Mouse (Mus musculus) lung, adult 18-20 months (tissue): ENCODE measurements around the gene Piga.

Source experiments
- DNase-seq, 2 experiments: peaks; one replicate each; pipeline ENCODE4 v3.0.0; 2022; ENCODE audit warnings: mixed read lengths in 2 of 2

Gene Piga

DNA sequence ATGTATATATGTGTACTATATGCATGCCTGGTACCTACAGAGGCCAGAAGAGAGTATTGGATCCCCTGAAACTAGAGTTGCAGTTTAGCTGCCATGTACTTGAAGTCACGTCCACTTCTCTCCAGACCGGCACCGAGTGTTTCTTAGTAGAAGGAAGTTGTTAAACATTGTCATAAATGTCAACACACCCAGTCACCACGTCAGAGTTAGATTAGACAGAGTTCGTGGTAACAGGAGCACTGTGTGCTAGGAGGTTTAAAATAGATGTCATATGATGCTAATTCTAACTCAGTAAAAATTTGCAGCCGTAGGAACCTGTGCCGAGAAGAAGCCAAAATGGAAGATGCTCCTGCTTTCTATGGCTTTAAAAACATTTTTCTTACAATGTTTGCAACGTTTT lies 17.1 kb downstream of the Piga start, which contains the start of gene Asb11:
TSS of gene Asb11 (plus strand) at position 286 of the 400 bp plus-strand sequence.
- DNase-seq = no peak

DNA sequence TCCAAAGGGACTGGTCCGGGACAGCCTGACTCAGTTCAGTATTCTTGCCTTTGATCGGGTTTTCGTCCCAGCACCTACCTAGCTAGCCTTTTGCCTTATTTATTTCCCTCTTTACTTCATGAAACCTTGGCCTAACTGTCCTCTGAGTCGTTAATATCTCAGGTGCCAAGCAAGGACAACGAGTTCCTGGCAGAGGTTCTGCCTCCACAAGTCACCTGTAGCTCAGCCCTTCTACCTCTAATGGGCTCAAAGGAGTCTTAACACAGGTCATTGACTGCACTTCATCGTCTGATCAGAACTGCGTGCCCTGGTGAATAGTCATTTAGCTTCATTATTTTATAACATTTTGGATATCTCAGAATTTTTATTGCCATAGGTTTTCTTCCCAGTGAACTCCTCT lies 19.9 kb downstream of the Piga start:
- DNase-seq = peak in 1 of 2 experiments; percentile 6

DNA sequence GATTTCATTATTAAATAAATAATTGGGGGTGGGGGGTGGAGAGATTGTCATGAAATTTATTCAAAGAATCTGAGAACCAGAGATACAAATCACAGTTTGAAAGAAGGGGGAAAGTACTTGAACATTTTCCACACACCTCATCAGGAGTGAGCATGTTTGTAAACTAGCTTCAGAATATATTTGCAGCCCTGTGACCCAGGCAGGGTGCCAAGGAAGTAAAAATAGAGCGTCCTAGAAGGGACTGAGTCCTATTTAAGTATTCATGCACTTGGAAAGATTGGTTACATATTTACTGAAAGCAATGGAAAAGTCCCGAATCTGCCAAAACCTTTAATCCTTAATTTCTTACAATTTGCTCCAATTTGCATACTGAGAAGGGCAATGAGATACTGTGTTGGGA lies 20.6 kb downstream of the Piga start:
- DNase-seq = peak; percentile 35 to 58

DNA sequence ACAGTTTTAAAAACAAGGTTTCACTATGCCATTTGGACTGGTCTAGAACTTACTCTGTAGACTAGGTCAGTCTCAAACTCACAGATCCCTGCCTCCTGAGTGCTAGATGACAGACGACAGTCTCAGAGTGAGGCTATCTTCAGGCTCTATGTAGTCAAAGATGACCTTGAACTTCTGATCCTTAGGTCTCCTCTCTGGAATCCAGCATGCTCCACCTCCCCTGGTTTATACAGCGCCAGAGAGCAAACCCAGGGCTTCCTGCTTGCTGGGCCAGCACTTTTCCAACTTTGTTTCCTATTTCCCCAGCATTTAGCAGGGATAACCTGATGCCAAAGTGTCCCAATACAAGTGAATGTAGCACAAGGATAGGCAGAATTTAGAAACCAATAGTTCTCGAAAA lies 21.1 kb downstream of the Piga start:
- DNase-seq = no peak

DNA sequence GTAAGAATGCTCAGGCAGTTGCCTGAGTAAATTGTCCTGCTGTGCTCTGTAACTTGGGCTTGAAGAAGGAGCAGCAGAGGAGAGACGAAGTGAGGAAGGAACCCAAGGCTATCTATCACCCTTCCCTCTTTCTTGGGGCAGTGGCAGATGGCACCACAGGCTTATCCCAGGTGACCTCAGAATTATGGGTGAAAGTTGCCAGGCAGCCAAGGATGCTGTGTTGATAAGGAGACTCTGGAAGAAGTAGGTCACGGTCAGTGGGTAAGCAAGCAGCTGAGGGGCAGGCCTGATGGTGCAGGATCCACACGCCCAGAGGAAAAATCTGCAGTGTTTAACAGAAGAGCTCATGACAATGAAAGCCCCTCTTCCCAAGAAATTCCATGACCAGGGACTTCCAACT lies 21.7 kb downstream of the Piga start:
- no peak for DNase-seq

DNA sequence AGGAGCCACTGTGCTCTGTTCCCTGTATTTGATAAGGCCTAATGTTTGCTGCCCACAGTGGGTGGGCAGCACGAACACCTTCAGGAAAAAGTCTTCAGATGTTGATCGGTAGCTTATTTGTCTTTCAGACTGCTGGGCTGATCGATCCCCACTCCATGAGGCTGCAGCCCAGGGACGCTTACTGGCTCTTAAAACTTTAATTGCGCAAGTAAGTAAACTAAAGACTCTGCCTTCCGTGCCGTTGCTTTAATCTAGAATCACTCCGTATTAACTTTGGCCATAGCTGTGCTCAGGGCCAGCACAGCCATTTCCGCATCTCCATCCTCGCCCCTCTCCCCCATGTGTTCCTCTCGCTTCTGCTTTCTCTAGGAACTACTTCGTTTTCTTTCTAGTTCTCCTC lies 26.0 kb downstream of the Piga start:
- DNase-seq = peak in 1 of 2 experiments; percentile 16

DNA sequence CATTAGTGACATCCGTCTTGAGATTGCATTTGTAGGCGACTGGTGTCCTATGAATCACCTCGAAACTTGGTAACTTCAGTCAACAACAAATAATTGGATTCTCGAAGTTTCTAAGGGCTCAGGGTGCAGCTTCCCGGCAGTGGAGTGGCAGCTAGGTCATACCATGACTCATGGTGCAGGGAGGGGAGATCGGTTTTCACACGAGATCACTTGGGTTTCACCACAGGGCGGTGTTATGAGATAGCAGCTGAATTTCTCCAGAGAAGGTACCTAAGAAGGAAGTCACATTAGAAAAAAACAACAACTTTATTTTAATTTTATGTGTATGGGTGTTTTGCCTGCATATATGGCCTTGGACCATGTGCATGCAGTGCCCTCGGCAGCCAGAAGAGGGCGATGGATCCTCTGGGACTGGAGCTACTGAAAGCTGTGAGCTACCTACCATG lies 26.5 kb downstream of the Piga start:
- DNase-seq = peak; percentile 5 to 18

DNA sequence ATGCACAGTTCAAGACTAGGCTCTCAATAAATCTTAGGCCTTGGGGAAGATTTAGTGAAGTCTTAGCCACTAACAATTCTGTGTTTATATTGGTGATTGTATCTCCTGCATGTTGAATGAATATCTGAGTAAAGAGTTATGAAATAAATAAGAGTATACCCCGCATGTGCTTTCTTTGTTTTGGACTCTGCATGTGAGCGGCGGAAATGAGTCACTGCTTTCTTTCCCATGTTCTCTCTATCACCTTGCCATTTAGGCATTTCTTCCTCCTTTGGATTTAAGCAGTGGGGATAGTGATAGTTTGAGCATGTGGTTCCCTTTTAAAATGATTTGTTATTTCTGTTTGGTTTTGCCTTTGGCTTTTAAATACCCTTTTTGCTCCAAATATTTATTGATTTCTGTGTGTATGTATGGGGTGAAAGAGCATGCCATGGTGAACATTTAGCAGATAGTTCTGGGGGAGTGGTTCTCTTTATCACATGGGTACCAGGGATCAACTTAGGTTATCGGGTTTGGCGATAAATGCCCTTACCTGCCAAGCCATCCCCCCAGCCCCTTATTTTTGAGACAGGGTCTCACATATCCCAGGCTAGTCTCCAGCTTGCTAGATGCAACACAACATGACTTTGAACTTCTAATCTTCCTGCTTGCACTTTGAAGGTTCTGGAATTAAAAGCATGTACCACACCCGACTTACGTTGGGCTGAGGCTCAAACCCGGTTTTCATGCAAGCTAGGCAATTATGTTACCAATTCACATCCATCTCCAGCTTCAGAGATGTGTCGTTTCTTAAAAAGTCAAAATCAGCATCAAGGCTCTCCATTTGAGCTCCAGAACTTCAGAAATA lies 27.5 kb downstream of the Piga start:
- DNase-seq = no peak

DNA sequence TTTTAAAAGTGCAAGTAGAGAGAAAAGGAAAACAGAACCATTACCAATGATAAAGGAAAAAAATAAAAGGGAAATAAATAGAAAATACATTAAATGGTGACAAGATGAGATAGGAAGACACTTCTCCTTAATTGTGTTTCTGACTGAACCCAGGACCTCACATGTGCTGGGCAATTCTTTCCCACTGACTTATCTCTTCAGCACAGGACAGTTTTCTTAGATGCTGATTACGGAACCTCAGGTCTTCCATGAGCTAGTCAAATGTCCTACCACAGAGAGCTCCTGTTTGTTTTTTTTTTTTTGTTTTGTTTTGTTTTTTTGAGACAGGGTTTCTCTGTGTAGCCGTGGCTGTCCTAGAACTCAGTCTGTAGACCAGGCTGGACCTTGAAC lies 28.1 kb downstream of the Piga start:
- DNase-seq = no peak

DNA sequence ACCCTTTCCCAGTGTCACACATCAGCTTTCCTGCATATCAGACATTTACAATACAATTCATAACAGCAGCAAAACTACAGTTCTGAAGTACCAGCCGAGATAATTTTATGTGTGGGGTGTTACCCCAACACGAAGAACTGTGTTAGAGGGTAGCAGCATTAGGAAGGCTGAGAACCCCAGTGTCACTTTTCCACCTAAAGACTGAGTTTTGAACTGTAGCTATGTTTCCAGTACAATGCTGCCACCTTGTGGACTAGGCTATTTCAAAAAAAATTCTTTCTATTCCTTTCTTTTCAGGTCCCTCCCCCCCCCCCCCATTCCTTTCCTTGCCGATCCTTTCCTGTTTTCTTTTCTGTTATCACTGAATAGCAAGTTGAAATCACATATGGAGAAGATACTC lies 29.6 kb downstream of the Piga start:
- peak in 1 of 2 experiments; percentile 16 for DNase-seq

DNA sequence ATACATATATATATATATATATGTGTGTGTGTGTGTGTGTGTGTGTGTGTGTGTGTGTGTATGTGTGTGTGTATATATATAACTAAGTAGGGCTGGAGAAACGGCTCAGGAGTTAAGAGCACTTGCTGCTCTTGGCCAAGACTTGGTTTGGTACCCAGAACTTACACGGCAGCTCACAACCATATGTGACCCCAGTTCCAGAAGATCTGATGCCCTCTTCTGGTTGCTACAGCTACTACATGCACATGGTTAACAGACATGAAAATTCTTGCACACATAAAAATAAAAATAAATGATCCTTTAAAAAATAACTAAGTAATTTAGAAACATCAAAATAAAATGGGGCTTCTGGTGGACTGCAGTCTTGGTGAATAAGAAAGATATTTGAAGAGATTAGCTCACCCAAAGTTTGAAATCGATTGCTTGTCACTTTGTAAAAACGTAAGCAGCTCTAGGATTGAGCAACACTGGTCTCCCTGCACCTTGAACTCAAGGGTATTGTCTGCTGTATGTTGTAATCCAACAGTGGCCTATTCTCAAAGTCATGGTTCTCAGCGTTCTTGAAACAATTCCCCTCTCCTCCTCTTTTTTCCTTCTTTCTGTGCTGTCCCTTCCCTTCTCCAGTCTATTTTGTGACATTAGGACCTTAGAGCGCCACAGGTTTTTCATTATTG lies 39.8 kb downstream of the Piga start:
- DNase-seq = no peak
